Mouse (Mus musculus) adrenal gland, postnatal 25 days (tissue): ENCODE data around the gene Foxp4. TPM values are rescaled to one million over a fixed set of nuclear protein-coding genes. Genes with fewer than 3 reads are reported as not detected.
A peak's percentile ranks its signal among the peaks of the same experiment; 100 is the strongest.

Experiments
- DNase-seq: peaks from one replicate; pipeline ENCODE4 v3.0.0; 2021; ENCODE audit warnings: mixed read lengths
- total RNA-seq: library from RNA; stranded (reverse); gene quantifications from 2 replicates; pipeline ENCODE4 v1.2.3, GENCODE M21; 2021

Gene Foxp4
- total RNA-seq, 1 experiment from 2014 or later = 33.4 TPM

GRCm38 (mm10) chr17:47936591-47936990 is 12.1 kb upstream of the Foxp4 start:
- no peak for DNase-seq

- no peak for DNase-seq
These were observed 5.0 kb upstream of the Foxp4 start for GRCm38 (mm10) chr17:47929431-47929830.

GRCm38 (mm10) chr17:47925988-47926387 is 1.5 kb upstream of the Foxp4 start:
- DNase-seq = no peak

- no peak for DNase-seq
These were observed 988 bp upstream of the Foxp4 start for GRCm38 (mm10) chr17:47925340-47925926.

- peak; percentile 65 for DNase-seq
These were observed 615 bp downstream of the Foxp4 start for GRCm38 (mm10) chr17:47923678-47924382.

GRCm38 (mm10) chr17:47923011-47923677 is 1.3 kb downstream of the Foxp4 start:
- DNase-seq = peak; percentile 64

- DNase-seq = no peak
These were observed 1.9 kb downstream of the Foxp4 start for GRCm38 (mm10) chr17:47922579-47922978.

DNA sequence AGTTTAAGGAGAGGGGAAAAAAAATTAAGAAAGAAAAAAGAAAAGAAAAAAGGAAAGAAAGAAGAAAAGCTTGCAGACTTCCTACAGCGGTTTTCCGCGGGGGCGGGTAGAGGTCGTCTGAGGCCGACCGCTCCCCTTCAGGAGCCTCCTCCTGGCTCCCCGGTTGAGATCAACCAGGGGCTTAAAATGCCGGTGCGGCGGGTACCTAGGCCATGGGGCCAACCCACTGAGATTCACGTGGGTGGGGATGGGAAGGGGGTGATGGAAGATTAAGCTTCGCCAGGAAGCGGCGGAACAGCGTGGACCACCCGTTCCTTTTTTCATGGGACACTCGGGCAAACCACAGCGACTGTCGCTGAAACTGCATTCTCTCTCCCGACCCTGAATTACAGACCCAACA is 2.3 kb downstream of the Foxp4 start:
- no peak for DNase-seq

DNA sequence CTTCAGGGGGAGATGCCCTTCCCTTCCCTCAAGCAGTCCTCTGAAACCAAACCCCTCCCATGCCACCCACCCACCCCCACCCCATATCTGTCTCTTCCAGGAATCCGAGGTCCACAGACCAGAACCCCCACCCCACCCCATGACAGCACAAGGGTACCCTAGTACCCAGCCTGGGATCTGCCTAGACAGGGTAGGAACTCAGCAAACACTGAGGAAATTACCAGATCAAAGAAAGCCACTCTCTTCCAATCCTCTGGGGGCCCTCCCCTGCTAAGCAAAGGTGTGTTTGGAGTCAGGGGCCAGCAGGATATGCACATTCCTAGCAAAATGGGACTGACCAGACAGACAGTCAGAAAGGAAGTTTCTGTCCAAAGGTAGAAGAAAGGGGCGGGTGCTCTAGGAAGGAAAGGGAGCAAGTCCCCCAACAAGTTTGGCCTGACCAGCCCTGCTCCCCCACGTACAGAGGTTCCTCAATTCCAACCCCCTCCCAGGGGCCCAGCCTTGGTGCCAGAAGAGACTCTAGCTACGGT is 3.2 kb downstream of the Foxp4 start:
- DNase-seq = no peak

DNA sequence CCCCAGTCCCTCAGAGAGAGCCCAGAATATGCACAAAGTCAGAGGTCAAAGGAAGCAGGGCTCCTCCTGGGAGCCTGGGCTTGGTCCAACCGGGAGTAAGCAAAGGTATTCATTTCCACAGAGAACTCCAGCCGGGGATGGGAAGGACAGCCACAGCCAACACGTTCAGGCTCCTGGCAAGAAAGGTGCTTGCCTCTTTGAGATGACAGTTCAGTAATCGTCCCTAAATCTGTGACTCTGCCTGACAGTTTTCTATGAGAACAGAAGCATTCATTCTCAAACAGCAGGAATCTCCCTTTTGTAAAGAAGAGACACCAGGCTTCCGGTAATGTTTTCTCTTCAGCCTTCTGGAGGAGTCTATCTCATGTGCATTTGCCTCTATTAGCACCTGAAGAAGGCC is 4.6 kb downstream of the Foxp4 start:
- no peak for DNase-seq

GRCm38 (mm10) chr17:47917907-47918306 is 6.5 kb downstream of the Foxp4 start:
- DNase-seq = no peak

DNA sequence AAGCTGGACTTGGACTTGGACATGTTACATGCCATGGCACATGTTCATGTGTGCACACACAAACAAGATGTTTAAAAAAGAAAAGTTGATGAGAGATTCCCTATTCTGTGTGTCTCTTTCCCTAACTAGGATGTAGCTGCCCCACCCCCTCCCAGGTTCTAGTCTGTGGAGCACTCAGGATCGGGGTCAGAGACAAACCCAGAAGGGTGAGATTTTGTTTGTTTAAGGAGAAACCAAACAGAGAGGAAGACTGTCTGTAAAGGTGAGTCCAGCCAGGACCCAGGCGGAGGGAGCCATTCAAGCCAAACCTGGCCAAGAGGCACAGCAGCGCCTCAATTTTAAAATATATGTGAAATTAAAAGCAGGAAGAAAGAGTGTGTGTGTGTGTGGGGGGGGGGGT is 7.2 kb downstream of the Foxp4 start:
- DNase-seq = no peak

DNA sequence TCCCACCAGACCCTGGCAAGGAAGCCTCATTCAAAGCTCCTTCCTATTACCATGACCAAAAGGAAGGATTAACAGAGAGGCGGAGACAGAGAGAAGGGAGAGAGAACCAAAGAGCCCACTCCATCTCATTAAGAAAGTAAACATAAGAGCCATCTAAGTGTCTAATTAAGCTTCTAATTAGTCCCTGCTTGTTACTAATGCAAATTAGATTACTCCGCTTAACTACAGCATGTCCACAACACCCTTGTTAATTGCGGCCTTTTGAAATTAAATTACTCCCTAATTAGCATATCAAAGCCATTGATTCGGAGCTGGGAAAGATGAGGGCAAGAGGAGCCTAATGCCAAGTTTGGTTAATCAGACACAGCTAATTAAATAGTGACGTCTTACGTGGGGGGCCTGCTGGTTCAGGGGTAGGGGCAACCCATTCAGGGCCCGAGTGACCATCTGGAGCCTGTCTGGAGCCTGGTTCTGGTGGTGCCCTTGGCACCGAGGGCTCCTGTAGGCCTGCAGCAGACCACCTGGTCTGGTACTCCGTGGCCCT is 9.7 kb downstream of the Foxp4 start:
- DNase-seq = no peak

DNA sequence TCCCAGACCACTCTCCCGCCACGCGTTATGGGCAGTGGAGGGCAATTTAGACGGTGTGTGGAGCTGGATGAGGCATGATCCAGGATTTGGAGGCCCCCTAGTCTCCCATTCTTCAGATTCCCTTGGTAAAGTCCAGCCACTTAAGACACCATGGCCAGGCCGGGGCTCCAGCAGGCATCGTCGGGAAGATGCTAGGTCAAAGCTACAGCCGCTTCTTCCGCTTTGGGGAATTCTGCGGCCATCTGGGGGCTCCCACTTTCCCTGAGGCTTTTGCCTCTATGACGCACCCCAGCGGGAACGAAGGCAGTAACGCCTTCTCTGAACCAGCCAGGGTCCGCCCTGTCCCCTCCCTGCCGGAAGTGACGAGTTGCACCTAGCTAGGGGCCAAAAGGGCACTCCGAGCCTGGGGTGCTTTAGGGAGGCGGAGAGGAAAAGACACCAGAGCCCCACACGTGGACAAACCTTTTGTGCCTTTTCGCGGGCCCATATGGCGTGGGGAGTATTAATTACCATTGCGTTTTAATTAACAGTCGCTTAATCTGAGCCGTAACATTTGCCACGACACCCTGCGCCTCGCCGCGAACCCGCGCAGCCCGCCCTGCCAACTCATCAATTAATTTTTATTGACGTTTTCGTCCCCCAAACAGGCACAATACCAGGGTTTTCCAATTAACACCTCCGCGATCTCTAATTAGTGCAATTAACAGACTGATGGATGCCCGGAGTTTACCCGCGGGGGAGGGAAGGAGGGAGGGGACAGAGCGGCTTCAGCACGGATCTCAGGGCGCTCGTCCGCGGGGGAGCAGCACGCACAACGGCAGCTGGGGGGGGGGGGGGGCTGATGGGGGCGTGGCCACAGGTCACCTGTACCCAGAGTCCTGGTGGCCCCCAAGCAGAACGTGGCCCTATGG is 15.1 kb downstream of the Foxp4 start:
- DNase-seq = peak; percentile 66

DNA sequence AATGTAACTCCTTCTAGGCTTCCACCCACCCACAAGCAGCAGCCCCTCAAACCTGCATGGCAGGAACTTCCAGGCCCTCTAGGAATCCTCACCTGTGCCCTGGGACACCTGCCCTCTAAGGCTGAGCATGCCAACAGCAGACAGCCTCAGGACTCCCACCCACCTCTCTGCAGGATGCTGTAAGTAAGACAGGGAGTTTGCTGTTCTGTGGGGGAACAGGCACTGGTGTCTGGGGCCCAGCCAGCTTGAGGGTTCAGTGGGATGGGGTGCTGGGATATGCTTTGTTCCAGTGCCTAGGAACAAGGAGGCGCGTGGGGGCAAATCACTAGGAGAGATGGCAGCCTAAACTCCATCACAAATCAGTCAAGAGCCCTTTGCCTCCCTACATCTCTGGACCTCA is 16.4 kb downstream of the Foxp4 start:
- no peak for DNase-seq

- no peak for DNase-seq
These were observed 17.0 kb downstream of the Foxp4 start for GRCm38 (mm10) chr17:47907366-47907920.

GRCm38 (mm10) chr17:47903846-47904680 is 20.4 kb downstream of the Foxp4 start:
- no peak for DNase-seq

- no peak for DNase-seq
These were observed 22.7 kb downstream of the Foxp4 start for GRCm38 (mm10) chr17:47901782-47902181.

DNA sequence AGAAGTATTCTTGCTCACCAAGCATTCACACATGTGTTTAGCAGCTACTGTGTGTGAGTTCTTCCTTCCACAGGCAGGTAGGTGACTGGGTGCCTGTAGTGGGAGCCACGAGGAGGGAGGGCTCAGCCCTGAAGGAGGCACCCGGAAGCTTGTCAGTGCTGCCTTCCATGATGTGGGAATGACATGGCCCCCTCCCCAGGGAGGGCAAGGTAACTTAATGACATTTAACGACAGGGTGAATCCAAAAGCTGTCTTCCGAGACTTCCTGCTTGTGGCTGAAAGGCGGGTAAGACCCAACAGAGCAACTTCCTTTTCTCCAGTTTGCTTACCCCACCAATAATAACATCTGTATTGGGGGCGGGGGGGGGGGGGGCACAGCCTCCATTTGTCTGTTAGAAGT is 23.7 kb downstream of the Foxp4 start:
- no peak for DNase-seq

DNA sequence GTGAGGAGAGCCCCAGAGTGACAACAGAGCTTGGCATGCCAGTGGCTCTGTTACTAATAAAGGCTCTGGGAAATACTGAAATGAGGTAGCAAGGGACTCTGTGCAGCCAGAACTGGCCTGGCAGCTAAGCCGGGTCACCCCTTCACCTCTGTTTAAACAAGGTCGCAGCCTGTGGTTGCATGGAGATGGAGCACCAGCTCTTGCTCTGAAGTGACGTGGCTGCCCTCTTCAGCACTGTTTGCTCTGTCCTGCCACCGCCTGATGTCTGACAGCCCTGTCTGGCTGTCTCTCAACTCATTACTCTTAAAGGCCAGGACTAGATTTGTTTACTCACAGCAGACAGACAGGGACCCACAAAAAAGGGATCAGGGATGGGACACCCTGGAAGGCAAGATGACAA is 25.3 kb downstream of the Foxp4 start:
- DNase-seq = no peak
